Mouse (Mus musculus) kidney, embryonic 14.5 days (tissue): ENCODE measurements around the gene Cldn6. TPM values are rescaled to one million over a fixed set of nuclear protein-coding genes. Genes with fewer than 3 reads are reported as not detected.

Source experiments
- ATAC-seq: fragments of 200-750 bp; cut with Nextera tagmentation; 2 replicates; pipeline ENCODE4 v1.8.0; 2017; ENCODE audit warnings: moderate number of reproducible peaks, mild to moderate bottlenecking, moderate TSS enrichment, moderate library complexity; ENCODE audit not compliant: low FRiP score, low TSS enrichment
- H3K27ac ChIP-seq: fragments of 300-500 bp; sonication (generic); 2 replicates; pipeline ENCODE4 v1.5.1; 2014; ENCODE audit warnings: low read depth, mild to moderate bottlenecking, low read length, moderate library complexity, mixed read lengths
- H3K27me3 ChIP-seq: fragments of 300-500 bp; sonication (generic); 2 replicates; pipeline ENCODE4 v1.6.1; 2014; ENCODE audit warnings: mild to moderate bottlenecking, low read length; ENCODE audit not compliant: control insufficient read depth, insufficient read depth
- H3K36me3 ChIP-seq: fragments of 300-500 bp; sonication (generic); 2 replicates; pipeline ENCODE4 v1.6.1; 2014; ENCODE audit warnings: low read length, mixed read lengths; ENCODE audit not compliant: control insufficient read depth, insufficient read depth
- H3K4me1 ChIP-seq: fragments of 300-500 bp; sonication (generic); 2 replicates; pipeline ENCODE4 v1.6.1; 2014; ENCODE audit warnings: low read length, mixed read lengths; ENCODE audit not compliant: control insufficient read depth, insufficient read depth
- H3K4me2 ChIP-seq: fragments of 300-500 bp; sonication (generic); replicated peaks from 2 replicates; pipeline ENCODE4 v1.6.1; 2014; ENCODE audit warnings: low read depth, mild to moderate bottlenecking, low read length
- H3K4me3 ChIP-seq: fragments of 300-500 bp; sonication (generic); 2 replicates; pipeline ENCODE4 v1.5.1; 2014; ENCODE audit warnings: mild to moderate bottlenecking, low read length
- H3K9ac ChIP-seq: fragments of 300-500 bp; sonication (generic); 2 replicates; pipeline ENCODE4 v1.6.1; 2014; ENCODE audit warnings: low read depth, mild to moderate bottlenecking, low read length, moderate library complexity
- H3K9me3 ChIP-seq: fragments of 300-500 bp; sonication (generic); 2 replicates; pipeline ENCODE4 v1.6.1; 2016; ENCODE audit warnings: low read length; ENCODE audit not compliant: control insufficient read depth
- WGBS: fragments of 180-500 bp; shearing (Covaris S2); extraction: QIAGEN DNeasy Blood & Tissue Kit; methylation state at CpG from one replicate; pipeline ENCODE4 v1.1.7; 2014; 5-methylcytosine and 5-hydroxymethylcytosine counted together
- polyA plus RNA-seq: library from polyadenylated mRNA; unstranded; fragments of >200 nt; fragmentation: Nextera tagmentation; extraction: Ambion mirVana; gene quantifications from 2 replicates; pipeline ENCODE4 v1.2.1, GENCODE M21; 2014

Gene Cldn6
- polyA plus RNA-seq, 1 experiment from 2014 or later, result 181 TPM

DNA sequence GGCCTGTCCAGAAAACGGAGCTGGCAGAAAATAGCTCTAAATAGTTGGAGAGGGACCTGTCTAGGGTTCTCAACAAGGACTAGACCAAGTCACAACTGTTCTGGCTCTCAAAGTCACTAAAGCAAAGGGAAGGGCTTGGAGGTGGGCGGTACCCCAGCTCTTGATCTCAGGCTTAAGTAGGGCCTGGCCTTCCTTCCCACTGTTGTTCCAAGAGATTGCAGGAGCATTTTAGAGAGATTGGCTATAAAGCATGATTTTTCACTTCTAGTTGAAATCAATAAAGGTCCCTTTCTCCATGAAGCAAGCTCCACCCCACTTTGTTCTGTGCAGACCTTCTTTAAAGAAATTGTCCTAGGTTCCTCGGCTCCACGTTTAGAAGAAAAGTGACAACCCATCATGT is 46.4 kb downstream of the Cldn6 start:
- no peak for ATAC-seq
- Histone ChIP-seq H3K4me2 (peak overlapping the region; percentile 63), H3K36me3 (no peaks in the 10 kb centered on the region), H3K27me3 (no peaks in the 10 kb centered on the region), H3K4me3 (peak overlapping the region; percentile 90), H3K9ac (peak overlapping the region; percentile 64; the same call in 1 of the 2 replicates), H3K4me1 (0 out of 2 replicates have a peak, but pooled peaks cover 5% of the 10 kb centered on the region), H3K9me3 (no peaks in the 10 kb centered on the region), H3K27ac (peak overlapping the region; percentile 53; the same call in 1 of the 2 replicates)
- WGBS, result 59% methylated on average over 4 of the region's 4 CpGs

DNA sequence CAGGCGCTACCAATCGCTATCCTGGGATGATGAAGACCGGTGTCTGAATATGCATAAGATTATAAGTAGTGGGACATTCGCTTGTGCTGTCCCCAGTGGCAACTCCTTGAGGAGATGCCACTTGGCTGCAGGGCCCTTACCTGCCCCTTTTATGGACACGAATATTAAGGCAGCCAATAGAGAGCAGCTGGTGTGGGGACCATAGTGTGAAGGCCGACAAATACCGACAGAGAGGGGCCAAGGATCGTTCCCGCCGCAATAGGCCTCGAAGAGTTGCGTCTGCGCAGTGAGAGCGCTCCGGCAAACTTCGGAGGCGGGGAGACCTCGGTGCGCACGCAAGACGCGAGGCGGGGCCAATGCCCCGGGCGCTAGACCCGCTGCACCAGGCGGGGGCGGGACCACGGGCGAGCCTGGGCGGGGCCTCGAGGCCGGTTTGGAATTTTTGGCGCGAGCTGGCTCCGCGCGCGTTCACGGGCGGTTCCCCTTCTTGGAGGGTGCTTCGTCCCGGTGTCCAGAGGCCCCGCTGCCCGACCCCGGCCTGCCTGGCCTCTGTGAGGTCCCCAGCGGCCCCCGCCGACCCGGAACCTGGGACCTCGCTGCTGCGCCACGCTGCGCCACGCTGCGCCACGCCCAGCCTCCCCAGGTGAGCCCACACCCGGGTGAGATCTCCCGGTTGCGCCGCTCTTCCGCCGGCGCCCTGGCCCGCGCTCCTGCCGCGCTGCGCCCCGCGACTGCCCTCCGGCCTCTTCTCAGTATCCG is 47.1 kb downstream of the Cldn6 start, which contains the start of gene Pkmyt1:
Gene Pkmyt1, plus strand, starts transcription at position 338 of the 759 bp plus-strand sequence.
- WGBS, result under 1% methylated on average over 68 of the region's 73 CpGs

DNA sequence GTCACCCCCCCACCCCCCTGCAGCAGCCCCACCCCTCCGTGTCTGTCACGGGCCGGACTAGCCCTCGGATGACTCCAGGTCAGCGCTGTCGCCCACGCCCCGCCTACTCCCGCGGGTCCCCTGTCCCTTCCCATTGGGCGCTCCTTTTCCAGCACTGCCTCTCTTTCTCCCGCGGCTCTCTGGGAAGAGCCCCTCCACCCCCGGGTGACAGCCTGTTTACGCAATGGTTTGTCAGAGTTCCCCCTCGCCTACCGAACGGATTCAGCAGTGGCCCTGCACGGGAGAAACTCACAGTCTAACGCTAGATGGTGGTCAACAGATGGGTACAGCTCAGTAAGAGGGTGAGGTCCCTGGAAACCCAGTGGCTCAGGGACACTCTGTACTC is 47.7 kb downstream of the Cldn6 start:
- Histone ChIP-seq H3K4me2 (peak overlapping the region; percentile 63), H3K36me3 (no peaks in the 10 kb centered on the region), H3K4me1 (0 out of 2 replicates have a peak, but pooled peaks cover 5% of the 10 kb centered on the region), H3K9ac (peak overlapping the region; percentile 82), H3K27me3 (no peaks in the 10 kb centered on the region), H3K4me3 (peak overlapping the region; percentile 90), H3K27ac (peak overlapping the region; percentile 91), H3K9me3 (no peaks in the 10 kb centered on the region)
- peak; percentile 93 for ATAC-seq
- WGBS, result under 1% methylated on average over 20 of the region's 20 CpGs

More for the DNA sequence above, 47.1 kb downstream of the Cldn6 start, which contains the start of gene Pkmyt1:
- H3K9me3 ChIP-seq, result no peaks in the 10 kb centered on the region
- H3K36me3 ChIP-seq, result no peaks in the 10 kb centered on the region
- no peaks in the 10 kb centered on the region for H3K27me3 ChIP-seq
- peak within 1 kb of the TSS; percentile 90 for H3K4me3 ChIP-seq
- ATAC-seq, result peak; percentile 92
- peak within 1 kb of the TSS; percentile 63 for H3K4me2 ChIP-seq
- H3K9ac ChIP-seq, result peak within 1 kb of the TSS; percentile 82
- H3K27ac ChIP-seq, result peak within 1 kb of the TSS; percentile 91
- 0 out of 2 replicates have a peak, but pooled peaks cover 5% of the 10 kb centered on the region for H3K4me1 ChIP-seq

DNA sequence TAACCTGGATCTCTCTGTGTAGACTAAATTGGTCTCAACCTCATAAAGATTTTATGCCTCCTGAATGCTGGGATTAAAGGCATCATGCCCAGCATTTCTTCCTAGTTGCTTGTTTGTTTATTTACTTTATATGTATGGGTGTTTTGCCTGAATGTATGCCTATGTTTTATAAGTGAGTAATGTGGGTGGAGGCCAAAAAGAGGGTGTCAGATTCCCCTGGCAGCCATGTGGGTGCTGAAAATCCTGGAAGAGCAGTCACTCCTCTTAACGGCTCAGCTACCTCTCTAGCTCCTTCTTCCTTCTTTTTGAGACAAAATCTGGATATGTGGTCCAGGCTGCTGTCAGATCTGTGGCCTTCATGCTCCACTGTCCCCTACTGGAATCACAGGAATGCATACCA is 51.4 kb downstream of the Cldn6 start:
- no peaks in the 10 kb centered on the region for H3K27me3 ChIP-seq
- H3K9me3 ChIP-seq, result no peaks in the 10 kb centered on the region
- H3K27ac ChIP-seq, result no peak overlapping the region
- no peak overlapping the region for H3K4me3 ChIP-seq
- no peak overlapping the region for H3K9ac ChIP-seq
- WGBS, result 33% methylated on average over 1 of the region's 1 CpGs
- ATAC-seq, result no peak
- H3K36me3 ChIP-seq, result peaks cover 6% of the 10 kb centered on the region; the same call in 1 of the 2 replicates
- 0 out of 2 replicates have a peak, but pooled peaks cover 4% of the 10 kb centered on the region for H3K4me1 ChIP-seq
- H3K4me2 ChIP-seq, result no peak overlapping the region

Other genes starting within 250 kb of the Cldn6 start
- not detected in 2 replicates for gene Vmn2r117, start 199.6 kb upstream of the Cldn6 start, polyA plus RNA-seq
- gene Zfp213, start 115.0 kb upstream of the Cldn6 start, polyA plus RNA-seq, result 19.5 and 24.9 TPM in 2 replicates
- 15.3 and 19.1 TPM in 2 replicates for gene Zfp13, start 79.8 kb upstream of the Cldn6 start, polyA plus RNA-seq
- 0.29 and 0.45 TPM in 2 replicates for gene Zscan10, start 78.4 kb upstream of the Cldn6 start, polyA plus RNA-seq
- 0.46 and 1.3 TPM in 2 replicates for gene Mmp25, start 34.0 kb upstream of the Cldn6 start, polyA plus RNA-seq
- 0.76 and 1.2 TPM in 2 replicates for gene Bicdl2, start 18.7 kb upstream of the Cldn6 start, polyA plus RNA-seq
- 61.9 and 83.8 TPM in 2 replicates for gene Hcfc1r1, start 5.7 kb upstream of the Cldn6 start, polyA plus RNA-seq
- 53.0 and 62.9 TPM in 2 replicates for gene Thoc6, start 5.4 kb upstream of the Cldn6 start, polyA plus RNA-seq
- 14.5 and 16.4 TPM in 2 replicates for gene Tnfrsf12a, start 1.8 kb upstream of the Cldn6 start, polyA plus RNA-seq
- gene Cldn9, start 4.8 kb downstream of the Cldn6 start, polyA plus RNA-seq, result 63.7 and 65.5 TPM in 2 replicates
- 0.15 and 0.16 TPM in 2 replicates for gene 1520401A03Rik, start 43.5 kb downstream of the Cldn6 start, polyA plus RNA-seq
- gene Pkmyt1, start 47.1 kb downstream of the Cldn6 start, polyA plus RNA-seq, result 41.6 and 56.4 TPM in 2 replicates
- gene Paqr4, start 61.6 kb downstream of the Cldn6 start, polyA plus RNA-seq, result 14.7 and 17.6 TPM in 2 replicates
- 2.1 and 2.9 TPM in 2 replicates for gene Kremen2, start 66.6 kb downstream of the Cldn6 start, polyA plus RNA-seq
- 73.0 and 91.7 TPM in 2 replicates for gene Flywch1, start 92.4 kb downstream of the Cldn6 start, polyA plus RNA-seq
- gene Flywch2, start 106.8 kb downstream of the Cldn6 start, polyA plus RNA-seq, result 40.7 and 43.7 TPM in 2 replicates
- gene Srrm2, start 111.3 kb downstream of the Cldn6 start, polyA plus RNA-seq, result 560 and 567 TPM in 2 replicates
- 982 and 1,429 TPM in 2 replicates for gene Elob, start 149.9 kb downstream of the Cldn6 start, polyA plus RNA-seq
- gene Prss33, start 156.8 kb downstream of the Cldn6 start, polyA plus RNA-seq, result 0.26 and 0.41 TPM in 2 replicates
- gene Prss32, start 164.6 kb downstream of the Cldn6 start, polyA plus RNA-seq, result 0.14 TPM in 1 of 2 replicates, not detected in the other
- 3.1 and 3.9 TPM in 2 replicates for gene Prss41, start 164.9 kb downstream of the Cldn6 start, polyA plus RNA-seq
- gene Prss21, start 188.8 kb downstream of the Cldn6 start, polyA plus RNA-seq, result not detected in 2 replicates
- gene Dcpp1, start 201.6 kb downstream of the Cldn6 start, polyA plus RNA-seq, result not detected in 2 replicates
- gene Dcpp2, start 201.6 kb downstream of the Cldn6 start, polyA plus RNA-seq, result not detected in 2 replicates
- gene Dcpp3, start 238.2 kb downstream of the Cldn6 start, polyA plus RNA-seq, result not detected in 2 replicates